Mouse (Mus musculus): ENCODE data around the gene Hist3h2a. TPM values are rescaled to one million over a fixed set of nuclear protein-coding genes. Genes with fewer than 3 reads are reported as not detected.

Hist3h2a gene
- total RNA-seq, 1 experiment from 2014 or later: 146 TPM

GRCm38 (mm10) chr11:58997541-58997940, 43.1 kb downstream of the Hist3h2a start:
- ATAC-seq (replicated peaks in 1 of 2; ENCODE audit: insufficient read depth in 1 of 2, low FRiP score in 2 of 2, low TSS enrichment in 1 of 2, low read depth in 1 of 2, poor library complexity in 2 of 2, severe bottlenecking in 2 of 2): no peak

GRCm38 (mm10) chr11:58999158-58999557, 44.7 kb downstream of the Hist3h2a start:
- ATAC-seq (replicated peaks in 1 of 2; ENCODE audit: insufficient read depth in 1 of 2, low FRiP score in 2 of 2, low TSS enrichment in 1 of 2, low read depth in 1 of 2, poor library complexity in 2 of 2, severe bottlenecking in 2 of 2): no peak

- no peak for ATAC-seq (replicated peaks in 1 of 2; ENCODE audit: insufficient read depth in 1 of 2, low FRiP score in 2 of 2, low TSS enrichment in 1 of 2, low read depth in 1 of 2, poor library complexity in 2 of 2, severe bottlenecking in 2 of 2)
Observed at GRCm38 (mm10) chr11:58999830-59000229, 45.3 kb downstream of the Hist3h2a start.

GRCm38 (mm10) chr11:59000635-59001034, 46.1 kb downstream of the Hist3h2a start:
- ATAC-seq (replicated peaks in 1 of 2; ENCODE audit: insufficient read depth in 1 of 2, low FRiP score in 2 of 2, low TSS enrichment in 1 of 2, low read depth in 1 of 2, poor library complexity in 2 of 2, severe bottlenecking in 2 of 2): no peak

GRCm38 (mm10) chr11:59002327-59003079, 48.0 kb downstream of the Hist3h2a start:
- ATAC-seq (replicated peaks in 1 of 2; ENCODE audit: insufficient read depth in 1 of 2, low FRiP score in 2 of 2, low TSS enrichment in 1 of 2, low read depth in 1 of 2, poor library complexity in 2 of 2, severe bottlenecking in 2 of 2): no peak

Other genes with a start within 250 kb of the Hist3h2a start
- not detected in 2 replicates for gene Olfr318, start 230.7 kb upstream of the Hist3h2a start, total RNA-seq (2017)
- gene Olfr317, start 215.5 kb upstream of the Hist3h2a start, total RNA-seq (2017): not detected in 2 replicates
- gene Olfr316, start 202.0 kb upstream of the Hist3h2a start, total RNA-seq (2017): not detected in 2 replicates
- gene Olfr315, start 181.5 kb upstream of the Hist3h2a start, total RNA-seq (2017): not detected in 2 replicates
- gene Olfr314, start 171.7 kb upstream of the Hist3h2a start, total RNA-seq (2017): not detected in 2 replicates
- not detected in 2 replicates for gene Fam183b, start 152.7 kb upstream of the Hist3h2a start, total RNA-seq (2017)
- not detected in 2 replicates for gene Olfr313, start 139.7 kb upstream of the Hist3h2a start, total RNA-seq (2017)
- not detected in 2 replicates for gene Olfr312, start 125.4 kb upstream of the Hist3h2a start, total RNA-seq (2017)
- gene Olfr311, start 115.4 kb upstream of the Hist3h2a start, total RNA-seq (2017): not detected in 2 replicates
- gene Gm12258, start 107.5 kb upstream of the Hist3h2a start, total RNA-seq (2017): 2.5 and 7.9 TPM in 2 replicates
- 1.7 and 1.9 TPM in 2 replicates for gene 2810021J22Rik, start 87.5 kb upstream of the Hist3h2a start, total RNA-seq (2017)
- gene Zfp39, start 50.5 kb upstream of the Hist3h2a start, total RNA-seq (2017): 7.3 and 15.1 TPM in 2 replicates
- 0.50 and 4.1 TPM in 2 replicates for gene Btnl10, start 36.8 kb upstream of the Hist3h2a start, total RNA-seq (2017)
- 82.1 and 83.1 TPM in 2 replicates for gene Rnf187, start 15.8 kb upstream of the Hist3h2a start, total RNA-seq (2017)
- gene Hist3h2ba, start 5.8 kb upstream of the Hist3h2a start, total RNA-seq (2017): 2.0 and 4.1 TPM in 2 replicates
- gene Trim17, start within 50 bp of the Hist3h2a start, total RNA-seq (2017): not detected in 2 replicates
- 21.0 and 27.6 TPM in 2 replicates for gene Trim11, start 23.4 kb downstream of the Hist3h2a start, total RNA-seq (2017)
- 0.10 and 0.38 TPM in 2 replicates for gene Obscn, start 181.7 kb downstream of the Hist3h2a start, total RNA-seq (2017)
- 5.6 and 6.1 TPM in 2 replicates for gene Iba57, start 209.1 kb downstream of the Hist3h2a start, total RNA-seq (2017)
- gene Gjc2, start 228.5 kb downstream of the Hist3h2a start, total RNA-seq (2017): not detected in 2 replicates
- 48.5 and 54.2 TPM in 2 replicates for gene Guk1, start 237.5 kb downstream of the Hist3h2a start, total RNA-seq (2017)
- gene Mrpl55, start 247.8 kb downstream of the Hist3h2a start, total RNA-seq (2017): 47.6 and 49.0 TPM in 2 replicates